Mouse (Mus musculus): ENCODE data around the gene Cmc1.

Gene Cmc1

GRCm38 (mm10) chr9:118149407-118150402 is at the start of gene Cmc1:
Cmc1 (minus strand) TSS chr9:118150177.
- peak; percentile 98 for DNase-seq (ENCODE audit: low spot score)

GRCm38 (mm10) chr9:118198557-118198956 is 48.6 kb upstream of the Cmc1 start:
- no peak for DNase-seq (ENCODE audit: low spot score)

GRCm38 (mm10) chr9:118196661-118197390 is 46.8 kb upstream of the Cmc1 start:
- no peak for DNase-seq (ENCODE audit: low spot score)

- no peak for DNase-seq (ENCODE audit: low spot score)
Measured at GRCm38 (mm10) chr9:118193263-118193662, 43.3 kb upstream of the Cmc1 start.

GRCm38 (mm10) chr9:118191276-118191675 is 41.3 kb upstream of the Cmc1 start:
- DNase-seq (ENCODE audit: low spot score): no peak

- no peak for DNase-seq (ENCODE audit: low spot score)
Measured at GRCm38 (mm10) chr9:118188374-118188773, 38.4 kb upstream of the Cmc1 start.

GRCm38 (mm10) chr9:118187420-118187819 is 37.4 kb upstream of the Cmc1 start:
- no peak for DNase-seq (ENCODE audit: low spot score)

- no peak for DNase-seq (ENCODE audit: low spot score)
Measured at GRCm38 (mm10) chr9:118186776-118187175, 36.8 kb upstream of the Cmc1 start.

- no peak for DNase-seq (ENCODE audit: low spot score)
Measured at GRCm38 (mm10) chr9:118179136-118180025, 29.4 kb upstream of the Cmc1 start.

GRCm38 (mm10) chr9:118176687-118177086 is 26.7 kb upstream of the Cmc1 start:
- DNase-seq (ENCODE audit: low spot score): no peak

- no peak for DNase-seq (ENCODE audit: low spot score)
Measured at GRCm38 (mm10) chr9:118175411-118175810, 25.4 kb upstream of the Cmc1 start.

GRCm38 (mm10) chr9:118173086-118173485 is 23.1 kb upstream of the Cmc1 start:
- no peak for DNase-seq (ENCODE audit: low spot score)

GRCm38 (mm10) chr9:118168544-118168943 is 18.6 kb upstream of the Cmc1 start:
- DNase-seq (ENCODE audit: low spot score): no peak

GRCm38 (mm10) chr9:118167606-118168005 is 17.6 kb upstream of the Cmc1 start:
- no peak for DNase-seq (ENCODE audit: low spot score)

- DNase-seq (ENCODE audit: low spot score): no peak
Measured at GRCm38 (mm10) chr9:118161536-118161935, 11.6 kb upstream of the Cmc1 start.

- peak; percentile 30 for DNase-seq (ENCODE audit: low spot score)
Measured at GRCm38 (mm10) chr9:118159936-118160335, 10.0 kb upstream of the Cmc1 start.

- no peak for DNase-seq (ENCODE audit: low spot score)
Measured at GRCm38 (mm10) chr9:118158201-118158600, 8.2 kb upstream of the Cmc1 start.

- DNase-seq (ENCODE audit: low spot score): no peak
Measured at GRCm38 (mm10) chr9:118157234-118157633, 7.3 kb upstream of the Cmc1 start.

- no peak for DNase-seq (ENCODE audit: low spot score)
Measured at GRCm38 (mm10) chr9:118154666-118155065, 4.7 kb upstream of the Cmc1 start.

- DNase-seq (ENCODE audit: low spot score): no peak
Measured at GRCm38 (mm10) chr9:118151221-118151507, 1.2 kb upstream of the Cmc1 start.

GRCm38 (mm10) chr9:118150429-118151220 is 648 bp upstream of the Cmc1 start:
- DNase-seq (ENCODE audit: low spot score): peak; percentile 16

Measured in testis, postnatal 14 days (tissue).